Mouse (Mus musculus) embryonic facial prominence, embryonic 10.5 days (tissue): ENCODE measurements around the gene Kalrn. TPM values are rescaled to one million over a fixed set of nuclear protein-coding genes. Genes with fewer than 3 reads are reported as not detected.
A peak's percentile ranks its signal among the peaks of the same experiment; 100 is the strongest.

ENCODE experiments used
- DNase-seq: peaks from one replicate; pipeline ENCODE4 v3.0.0-alpha.2; 2017; ENCODE audit warnings: low spot score
- H3K27ac ChIP-seq: fragments of 300-500 bp; sonication (generic); replicated peaks from 2 replicates; pipeline ENCODE4 v1.5.1; 2016; ENCODE audit warnings: mild to moderate bottlenecking
- H3K27me3 ChIP-seq: fragments of 300-500 bp; sonication (generic); replicated peaks from 2 replicates; pipeline ENCODE4 v1.6.1; 2016; ENCODE audit warnings: low read depth, mild to moderate bottlenecking; ENCODE audit not compliant: poor library complexity, severe bottlenecking
- H3K36me3 ChIP-seq: fragments of 300-500 bp; sonication (generic); replicated peaks from 2 replicates; pipeline ENCODE4 v1.6.1; 2016; ENCODE audit warnings: mild to moderate bottlenecking, moderate library complexity
- H3K4me1 ChIP-seq: fragments of 300-500 bp; sonication (generic); 2 replicates; pipeline ENCODE4 v1.6.1; 2016
- H3K4me3 ChIP-seq: fragments of 300-500 bp; sonication (generic); 2 replicates; pipeline ENCODE4 v1.5.1; 2016; ENCODE audit warnings: mild to moderate bottlenecking, moderate library complexity
- H3K9me3 ChIP-seq: fragments of 300-500 bp; sonication (generic); 2 replicates; pipeline ENCODE4 v1.6.1; 2016; ENCODE audit warnings: mild to moderate bottlenecking
- WGBS: fragments of 180-500 bp; shearing (Covaris S2); methylation state at CpG from one replicate; pipeline ENCODE4 v1.1.7; 2016; 5-methylcytosine and 5-hydroxymethylcytosine counted together
- polyA plus RNA-seq: library from polyadenylated mRNA; unstranded; fragments of >200 nt; fragmentation: Nextera tagmentation; extraction: Ambion mirVana; gene quantifications from 2 replicates; pipeline ENCODE4 v1.2.1, GENCODE M21; 2016

The Kalrn gene
- polyA plus RNA-seq, 1 experiment from 2014 or later, result 14.8 TPM

DNA sequence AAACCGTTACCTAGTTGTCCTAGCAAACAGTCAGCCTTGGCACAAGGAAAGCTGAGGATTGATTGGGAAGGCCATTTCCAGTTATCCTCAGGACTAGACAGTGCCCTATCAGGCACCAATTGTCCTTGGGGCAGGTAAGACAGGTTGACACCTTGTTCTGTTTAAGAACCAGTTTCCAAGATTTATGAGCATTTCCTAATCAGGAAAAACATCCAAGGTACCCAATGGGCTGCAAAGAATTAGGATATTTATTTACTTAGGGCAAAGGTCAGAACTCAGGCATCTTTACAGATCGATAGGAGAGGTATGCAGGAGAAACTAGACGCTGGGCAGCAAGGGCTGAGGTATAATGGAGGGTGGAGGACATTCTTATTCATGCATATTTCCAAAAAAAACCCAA is 503.9 kb downstream of the Kalrn start:
- no peak overlapping the region for H3K27ac ChIP-seq
- DNase-seq, result no peak
- 57% methylated on average over 3 of the region's 3 CpGs for WGBS
- no peak overlapping the region for H3K4me3 ChIP-seq
- H3K27me3 ChIP-seq, result no peaks in the 10 kb centered on the region
- peaks cover under 1% of the 10 kb centered on the region; the same call in 1 of the 2 replicates for H3K36me3 ChIP-seq
- 0 out of 2 replicates have a peak, but pooled peaks cover 2% of the 10 kb centered on the region for H3K9me3 ChIP-seq
- H3K4me1 ChIP-seq, result peaks cover 2% of the 10 kb centered on the region

GRCm38 (mm10) chr16:34066922-34067321 is 506.4 kb downstream of the Kalrn start:
- no peaks in the 10 kb centered on the region for H3K27me3 ChIP-seq
- H3K4me1 ChIP-seq, result no peaks in the 10 kb centered on the region; the same call in 1 of the 2 replicates
- DNase-seq, result no peak
- peaks cover 9% of the 10 kb centered on the region; the same call in 1 of the 2 replicates for H3K36me3 ChIP-seq
- H3K4me3 ChIP-seq, result no peak overlapping the region
- no peaks in the 10 kb centered on the region for H3K9me3 ChIP-seq
- no peak overlapping the region for H3K27ac ChIP-seq

GRCm38 (mm10) chr16:34066376-34066775 is 507.0 kb downstream of the Kalrn start:
- no peaks in the 10 kb centered on the region for H3K9me3 ChIP-seq
- no peak overlapping the region for H3K4me3 ChIP-seq
- no peak for DNase-seq
- no peak overlapping the region for H3K27ac ChIP-seq
- H3K36me3 ChIP-seq, result peaks cover 9% of the 10 kb centered on the region; the same call in 1 of the 2 replicates
- H3K4me1 ChIP-seq, result no peaks in the 10 kb centered on the region; the same call in 1 of the 2 replicates
- no peaks in the 10 kb centered on the region for H3K27me3 ChIP-seq
- 93% methylated on average over 4 of the region's 4 CpGs for WGBS

GRCm38 (mm10) chr16:34063313-34063712 is 510.0 kb downstream of the Kalrn start:
- no peaks in the 10 kb centered on the region for H3K9me3 ChIP-seq
- no peak overlapping the region for H3K4me3 ChIP-seq
- H3K4me1 ChIP-seq, result peaks cover 10% of the 10 kb centered on the region
- WGBS, result 94% methylated on average over 4 of the region's 4 CpGs
- peaks cover 9% of the 10 kb centered on the region; the same call in 1 of the 2 replicates for H3K36me3 ChIP-seq
- no peaks in the 10 kb centered on the region for H3K27me3 ChIP-seq
- DNase-seq, result no peak
- H3K27ac ChIP-seq, result no peak overlapping the region

DNA sequence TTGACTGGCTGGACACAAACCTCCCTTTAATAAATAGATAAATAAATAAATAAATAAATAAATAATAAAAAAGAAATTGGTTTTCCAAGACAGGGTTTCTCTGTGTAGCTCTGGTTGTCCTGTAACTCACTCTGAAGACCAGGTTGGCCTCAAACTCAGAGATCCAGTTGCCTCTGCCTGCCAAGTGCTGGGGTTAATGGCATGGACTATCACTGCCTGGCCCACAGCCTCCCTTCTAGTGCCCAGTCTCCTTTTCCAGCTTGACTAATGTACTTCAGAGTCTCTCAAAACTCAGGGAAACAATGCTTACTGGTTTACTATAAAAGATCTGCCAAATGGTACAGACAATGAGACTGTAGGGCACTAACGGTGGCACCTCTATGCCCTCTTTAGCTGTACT is 511.7 kb downstream of the Kalrn start:
- Histone ChIP-seq H3K4me3 (no peak overlapping the region), H3K4me1 (peaks cover 26% of the 10 kb centered on the region), H3K27ac (no peak overlapping the region), H3K9me3 (no peaks in the 10 kb centered on the region), H3K36me3 (peaks cover 9% of the 10 kb centered on the region; the same call in 1 of the 2 replicates), H3K27me3 (no peaks in the 10 kb centered on the region)
- no peak for DNase-seq
- WGBS, result 91% methylated on average over 1 of the region's 1 CpGs

DNA sequence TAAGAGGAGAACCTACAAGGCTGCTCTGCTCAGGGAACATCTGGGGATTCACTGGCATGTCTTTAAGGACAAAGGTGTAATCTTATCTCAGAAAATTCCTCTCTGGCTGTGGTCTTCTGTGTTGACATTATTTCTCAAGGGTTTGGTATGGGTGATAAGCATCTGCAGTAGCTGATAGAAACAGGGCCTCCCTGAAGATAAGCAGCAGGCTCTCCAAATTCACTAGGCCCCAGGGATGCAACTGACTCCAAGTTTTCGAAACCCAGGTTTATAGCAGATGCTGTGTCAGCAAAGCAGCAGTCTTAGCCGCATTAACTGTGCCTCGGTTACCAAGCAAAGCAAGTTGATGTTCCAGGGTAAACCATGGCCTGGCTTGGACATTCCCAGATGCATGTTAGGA is 514.7 kb downstream of the Kalrn start:
- no peaks in the 10 kb centered on the region for H3K9me3 ChIP-seq
- H3K36me3 ChIP-seq, result peaks cover 18% of the 10 kb centered on the region
- no peak overlapping the region for H3K4me3 ChIP-seq
- no peak for DNase-seq
- H3K4me1 ChIP-seq, result peaks cover 33% of the 10 kb centered on the region
- 65% methylated on average over 3 of the region's 3 CpGs for WGBS
- no peaks in the 10 kb centered on the region for H3K27me3 ChIP-seq
- H3K27ac ChIP-seq, result peak overlapping the region; percentile 51

- Histone ChIP-seq H3K4me3 (no peak overlapping the region), H3K36me3 (peaks cover 26% of the 10 kb centered on the region), H3K4me1 (peaks cover 35% of the 10 kb centered on the region), H3K9me3 (no peaks in the 10 kb centered on the region), H3K27ac (no peak overlapping the region), H3K27me3 (no peaks in the 10 kb centered on the region)
- 71% methylated on average over 5 of the region's 5 CpGs for WGBS
- no peak for DNase-seq
These were observed 515.9 kb downstream of the Kalrn start for GRCm38 (mm10) chr16:34057464-34057863.

DNA sequence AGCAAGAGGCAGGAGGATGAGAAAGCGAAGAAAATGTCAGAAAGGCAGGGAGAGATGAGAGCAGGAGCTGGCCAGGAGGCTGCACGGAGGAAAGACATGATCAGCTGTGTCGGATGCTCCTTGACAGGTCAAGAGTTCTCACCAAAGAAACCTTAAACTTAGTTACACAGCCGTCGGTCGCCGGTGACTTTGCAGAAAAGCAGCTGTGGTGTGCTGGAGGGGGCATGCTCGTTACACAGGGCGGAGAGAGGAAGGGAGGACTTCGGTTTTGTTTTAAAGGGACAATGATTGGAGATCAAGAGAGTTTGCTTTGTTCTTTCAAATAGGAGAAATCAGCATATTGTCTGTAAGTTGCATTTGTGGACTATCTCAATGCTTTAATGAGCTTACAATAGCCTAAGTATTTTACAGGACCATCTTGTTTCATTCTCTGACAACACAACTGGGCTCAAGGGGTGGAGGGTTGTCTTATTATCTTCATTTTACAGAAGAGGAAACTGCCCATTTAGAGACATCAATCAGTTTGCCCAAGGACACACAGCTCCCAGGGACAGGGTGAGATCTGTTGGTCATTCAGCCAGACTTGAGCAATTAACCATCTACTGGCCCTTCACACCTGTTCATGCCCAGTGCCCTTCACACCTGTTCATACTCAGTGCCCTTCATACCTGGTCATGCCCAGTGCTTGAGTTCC is 516.8 kb downstream of the Kalrn start:
- Histone ChIP-seq H3K27me3 (no peaks in the 10 kb centered on the region), H3K27ac (no peak overlapping the region), H3K9me3 (no peaks in the 10 kb centered on the region), H3K36me3 (peaks cover 28% of the 10 kb centered on the region), H3K4me3 (no peak overlapping the region), H3K4me1 (peaks cover 35% of the 10 kb centered on the region)
- 55% methylated on average over 10 of the region's 10 CpGs for WGBS
- DNase-seq, result no peak

DNA sequence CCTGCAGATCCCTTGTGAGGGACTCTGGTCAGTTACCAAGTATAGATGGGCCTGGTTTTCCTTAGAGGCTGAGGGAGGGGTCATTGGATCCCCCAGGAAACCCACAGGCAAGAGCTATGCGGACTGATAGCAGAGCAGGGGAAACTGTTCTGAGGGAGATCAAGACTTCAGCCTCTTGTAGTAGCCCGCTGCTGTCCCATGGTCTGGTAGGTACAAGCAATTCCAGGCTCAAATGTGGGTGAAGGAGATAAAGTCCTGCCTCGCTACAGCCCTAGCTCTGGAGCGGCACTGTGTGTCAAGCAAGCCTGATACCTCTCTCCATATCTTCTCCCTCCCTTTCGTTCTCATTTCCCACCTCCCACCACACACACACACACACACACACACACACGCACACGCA is 523.2 kb downstream of the Kalrn start:
- WGBS, result 78% methylated on average over 7 of the region's 7 CpGs
- Histone ChIP-seq H3K27ac (peak overlapping the region; percentile 48), H3K4me3 (no peak overlapping the region), H3K9me3 (no peaks in the 10 kb centered on the region), H3K4me1 (peaks cover 13% of the 10 kb centered on the region), H3K27me3 (no peaks in the 10 kb centered on the region), H3K36me3 (peaks cover 39% of the 10 kb centered on the region)
- no peak for DNase-seq

DNA sequence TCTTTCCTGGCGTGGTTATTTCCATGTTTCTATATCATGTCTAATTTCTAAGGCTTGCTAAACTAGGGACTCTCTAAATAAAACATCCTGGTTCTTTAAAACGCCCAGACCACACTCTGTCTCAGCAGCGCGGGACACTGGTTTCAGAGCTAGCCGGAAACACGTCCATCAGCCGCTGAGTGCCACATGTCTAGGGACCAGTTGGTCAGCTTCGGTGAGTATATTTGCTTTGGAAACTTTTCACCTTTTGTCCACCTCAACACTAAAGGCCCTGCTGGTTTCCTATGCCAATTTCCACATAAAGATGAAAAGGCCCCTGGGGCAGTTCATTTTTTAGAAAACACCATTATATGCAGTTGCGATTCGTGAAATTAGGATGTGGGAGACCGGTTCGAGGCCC is 524.0 kb downstream of the Kalrn start:
- 93% methylated on average over 12 of the region's 12 CpGs for WGBS
- no peak overlapping the region for H3K27ac ChIP-seq
- DNase-seq, result no peak

DNA sequence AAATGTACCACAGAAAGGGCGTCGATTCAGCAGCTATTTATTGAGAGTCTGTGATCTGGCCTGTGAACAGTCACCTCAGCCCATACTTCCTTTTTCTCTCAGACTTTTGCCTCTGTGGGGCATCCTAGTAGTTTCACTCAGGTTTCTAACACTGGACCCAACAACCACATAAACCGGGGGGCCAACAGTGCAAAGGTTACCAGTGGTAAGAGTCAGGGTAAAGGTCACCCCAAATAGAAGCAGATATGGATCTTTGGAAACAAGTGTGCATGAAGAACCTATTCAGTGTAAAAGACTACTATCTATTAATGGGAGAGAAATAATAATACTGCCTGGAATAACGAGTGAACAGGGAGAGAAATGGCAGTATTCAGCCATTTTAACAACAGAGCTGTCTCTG is 525.1 kb downstream of the Kalrn start:
- H3K4me1 ChIP-seq, result peaks cover 13% of the 10 kb centered on the region
- H3K4me3 ChIP-seq, result no peak overlapping the region
- DNase-seq, result no peak
- H3K36me3 ChIP-seq, result peaks cover 21% of the 10 kb centered on the region
- 92% methylated on average over 4 of the region's 4 CpGs for WGBS
- no peak overlapping the region for H3K27ac ChIP-seq
- H3K27me3 ChIP-seq, result no peaks in the 10 kb centered on the region
- H3K9me3 ChIP-seq, result no peaks in the 10 kb centered on the region

More for the DNA sequence above, 524.0 kb downstream of the Kalrn start:
- Histone ChIP-seq H3K4me3 (no peak overlapping the region), H3K4me1 (peaks cover 13% of the 10 kb centered on the region), H3K36me3 (peaks cover 32% of the 10 kb centered on the region), H3K27me3 (no peaks in the 10 kb centered on the region), H3K9me3 (no peaks in the 10 kb centered on the region)

GRCm38 (mm10) chr16:34047543-34047942 is 525.8 kb downstream of the Kalrn start:
- Histone ChIP-seq H3K4me3 (no peak overlapping the region), H3K9me3 (no peaks in the 10 kb centered on the region), H3K27ac (no peak overlapping the region), H3K27me3 (no peaks in the 10 kb centered on the region), H3K36me3 (peaks cover 15% of the 10 kb centered on the region; the same call in 1 of the 2 replicates), H3K4me1 (peaks cover 11% of the 10 kb centered on the region)
- no peak for DNase-seq
- 78% methylated on average over 7 of the region's 7 CpGs for WGBS

DNA sequence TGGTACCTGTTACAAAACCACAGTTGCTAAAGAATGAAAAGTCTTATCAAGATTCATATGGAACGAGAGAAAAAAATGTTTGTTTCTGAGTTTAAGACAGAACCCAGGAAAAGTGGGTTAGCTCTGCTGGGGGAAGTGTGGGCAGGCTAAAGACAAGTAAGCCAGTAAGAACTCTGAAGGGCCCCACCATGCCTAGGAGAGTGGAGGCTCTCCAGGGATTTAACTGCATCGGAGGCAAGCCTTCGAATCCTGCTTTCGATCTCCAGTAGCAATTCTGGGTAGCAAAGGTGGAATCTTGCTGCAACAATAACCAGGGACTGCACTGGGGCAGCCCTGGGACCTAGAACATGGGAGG is 526.3 kb downstream of the Kalrn start:
- Histone ChIP-seq H3K27ac (no peak overlapping the region), H3K4me1 (peaks cover 11% of the 10 kb centered on the region), H3K36me3 (peaks cover 14% of the 10 kb centered on the region; the same call in 1 of the 2 replicates), H3K9me3 (no peaks in the 10 kb centered on the region), H3K4me3 (no peak overlapping the region), H3K27me3 (no peaks in the 10 kb centered on the region)
- 88% methylated on average over 4 of the region's 4 CpGs for WGBS
- no peak for DNase-seq
